26 mouse cellular contexts compared by ENCODE assay signal in genomic region chr7:136483237-136483636, GRCm38 (mm10).
DNase-seq lines count a peak whose midpoint lies in the region; ATAC-seq and TF ChIP-seq lines count a peak whose summit lies in the region.
"Had no signal": no experiment of that assay in that cellular context is flagged by ENCODE, and none has a peak within 500 bp of the region (broad histone marks: within the 10 kb centered on the region; RNA-seq: fewer than 3 reads in every experiment).

No protein-coding gene starts in this region.

- no peak overlapping the region for H3K9ac ChIP-seq in heart, embryonic 12.5 days
- H3K9ac ChIP-seq: embryonic facial prominence, embryonic 13.5 days; embryonic facial prominence, embryonic 15.5 days; forebrain, embryonic 12.5 days had no signal

- H3K9me3 ChIP-seq in heart, embryonic 12.5 days (replicated peaks): no peaks in the 10 kb centered on the region
- H3K9me3 ChIP-seq: embryonic facial prominence, embryonic 13.5 days; embryonic facial prominence, embryonic 15.5 days; forebrain, embryonic 10.5 days; forebrain, embryonic 12.5 days had no signal

- TF ChIP-seq CTCF in gastrocnemius, adult 2 months (IDR thresholded peaks at IDR 0.05): no peak

- peaks cover 24% of the 10 kb centered on the region for H3K27me3 ChIP-seq in heart, embryonic 12.5 days (replicated peaks)

- no peaks in the 10 kb centered on the region for H3K36me3 ChIP-seq in heart, embryonic 12.5 days
- H3K36me3 ChIP-seq: embryonic facial prominence, embryonic 13.5 days; embryonic facial prominence, embryonic 15.5 days; forebrain, embryonic 10.5 days; forebrain, embryonic 12.5 days had no signal

- intact Hi-C loops in gastrocnemius, adult 2 months (cut with DNase I): loop anchor here (10.0 kb wide), 2 partner anchors 648 to 762 kb away; no protein-coding TSS in a partner anchor
- intact Hi-C loops in heart, postnatal 25 days (cut with DNase I): loop anchor here (5.0 to 10.0 kb wide), 2 partner anchors 331 to 648 kb away; no protein-coding TSS in a partner anchor
- intact Hi-C loops in heart, postnatal 36 days (cut with DNase I): loop anchor here (5.0 kb wide), 4 partner anchors 204 to 646 kb away; no protein-coding TSS in a partner anchor
- intact Hi-C loops in heart, postnatal 10 days (cut with DNase I): loop anchor here (5.0 to 10.0 kb wide), 4 partner anchors 106 to 602 kb away; no protein-coding TSS in a partner anchor

- no peak overlapping the region for H3K4me2 ChIP-seq in heart, embryonic 12.5 days
- H3K4me2 ChIP-seq: embryonic facial prominence, embryonic 13.5 days; embryonic facial prominence, embryonic 15.5 days; forebrain, embryonic 12.5 days had no signal

- H3K4me3 ChIP-seq in gastrocnemius, adult 2 months: no peak overlapping the region
- no peak overlapping the region for H3K4me3 ChIP-seq in heart, embryonic 12.5 days
- H3K4me3 ChIP-seq: embryonic facial prominence, embryonic 13.5 days; embryonic facial prominence, embryonic 15.5 days; erythroblast, embryonic 14.5 days; forebrain, embryonic 10.5 days; forebrain, embryonic 12.5 days had no signal

- ATAC-seq in heart, embryonic 12.5 days (ENCODE audit: insufficient number of reproducible peaks, low FRiP score): no peak
- ATAC-seq: CD4-positive, CD25-positive, alpha-beta regulatory T cell, adult 4 months; forebrain, embryonic 14.5 days had no signal

- peak overlapping the region; percentile 51 for H3K27ac ChIP-seq in gastrocnemius, adult 2 months
- no peak overlapping the region for H3K27ac ChIP-seq in heart, embryonic 12.5 days (ENCODE audit: poor library complexity, severe bottlenecking)
- H3K27ac ChIP-seq: embryonic facial prominence, embryonic 13.5 days; embryonic facial prominence, embryonic 15.5 days; forebrain, embryonic 10.5 days; forebrain, embryonic 12.5 days had no signal

- DNase-seq in gastrocnemius, adult 2 months: no peak
- DNase-seq in gastrocnemius, adult 8-10 months (ENCODE audit: low spot score in 2 of 2): no peak
- peak; percentile 15 to 61 for DNase-seq in heart, adult 18-20 months
- no peak for DNase-seq in heart, postnatal 25 days (ENCODE audit: low spot score)
- peak; percentile 56 for DNase-seq in heart, adult 8-10 months (ENCODE audit: low spot score)
- DNase-seq in heart, postnatal 36 days: no peak
- DNase-seq in heart, postnatal 10 days: peak; percentile 25 to 29
- DNase-seq: adrenal gland, adult 2 months; adrenal gland, postnatal 10 days; adrenal gland, postnatal 25 days; B cell, adult 2 months; cerebellum, adult 11 months; cerebellum, adult 18-20 months; cerebellum, adult 8-10 months; cerebellum, adult 9-11 months; cerebellum, postnatal 14 days; cerebellum, postnatal 36 days; embryo, embryonic 11 days had no signal

- H3K4me1 ChIP-seq in heart, embryonic 12.5 days (replicated peaks): peaks cover 4% of the 10 kb centered on the region

Comparison
In these comparisons a context has a peak if more than half of its experiments do, and no peak if none do; other contexts are left out.
1. DNase-seq: peak in heart, adult 18-20 months (2 of 2), heart, adult 8-10 months (single experiment) and heart, postnatal 10 days (2 of 2); none in gastrocnemius, adult 2 months (single experiment), gastrocnemius, adult 8-10 months (0 of 2), heart, postnatal 25 days (single experiment) and heart, postnatal 36 days (0 of 2).